ENCODE assay signal across 25 mouse cellular contexts in the genomic region with DNA sequence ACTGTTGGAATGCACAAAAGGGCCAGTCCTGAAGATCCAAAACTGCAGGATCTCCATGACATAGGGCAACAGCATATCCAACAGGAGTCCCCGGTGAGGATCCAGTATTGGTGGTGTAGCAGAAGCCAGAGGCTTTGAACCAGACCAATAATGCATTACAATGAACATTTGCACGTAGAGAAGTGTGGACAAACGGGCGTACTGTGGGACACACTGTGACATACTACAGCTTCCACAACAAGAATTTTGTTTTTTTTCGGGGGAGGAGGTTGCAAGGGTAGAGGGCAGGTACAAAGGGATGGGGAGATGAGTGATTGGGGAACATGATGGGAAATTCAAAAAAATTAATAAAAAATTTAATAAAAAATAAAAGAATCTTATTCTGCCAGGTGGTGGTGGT.
"Had no signal": no experiment of that assay in that cellular context is flagged by ENCODE, and none has a peak within 500 bp of the region (broad histone marks: within the 10 kb centered on the region; RNA-seq: fewer than 3 reads in every experiment).

No protein-coding gene starts in this region.

- ATAC-seq: inflammation-experienced regulatory T-cells, adult 6 months; intestine, embryonic 15.5 days; intestine, postnatal 0 days had no signal

- H3K4me3 ChIP-seq: gastrocnemius, adult 2 months; heart, embryonic 10.5 days; heart, embryonic 12.5 days; hindbrain, embryonic 10.5 days; intestine, embryonic 15.5 days; layer of hippocampus, adult 2 months; left cerebral cortex, adult 2 months; limb, embryonic 10.5 days; limb, embryonic 12.5 days; liver, embryonic 13.5 days; liver, embryonic 15.5 days had no signal

- H3K36me3 ChIP-seq: heart, embryonic 10.5 days; heart, embryonic 12.5 days; hindbrain, embryonic 10.5 days; intestine, embryonic 15.5 days; limb, embryonic 12.5 days had no signal

- H3K4me1 ChIP-seq: heart, embryonic 10.5 days; heart, embryonic 12.5 days; hindbrain, embryonic 10.5 days; intestine, embryonic 15.5 days; limb, embryonic 10.5 days; limb, embryonic 12.5 days; liver, embryonic 15.5 days had no signal

- DNase-seq: gastrocnemius, adult 2 months; gastrocnemius, postnatal 10 days; gastrocnemius, postnatal 25 days; heart, postnatal 10 days; heart, postnatal 4 days; kidney, adult 18-20 months; kidney, adult 8-10 months; kidney, postnatal 10 days; kidney, postnatal 25 days; kidney, postnatal 4 days; liver; liver, embryonic 13.5 days had no signal

- H3K9me3 ChIP-seq: heart, embryonic 10.5 days; heart, embryonic 12.5 days; hindbrain, embryonic 10.5 days; intestine, embryonic 15.5 days; limb, embryonic 10.5 days; limb, embryonic 12.5 days; liver, embryonic 13.5 days; liver, embryonic 15.5 days had no signal

- H3K27me3 ChIP-seq: heart, embryonic 12.5 days; intestine, embryonic 15.5 days; limb, embryonic 12.5 days; liver, embryonic 13.5 days; liver, embryonic 15.5 days had no signal

- H3K9ac ChIP-seq: heart, embryonic 12.5 days; hindbrain, embryonic 14.5 days; intestine, embryonic 15.5 days; limb, embryonic 12.5 days; liver, embryonic 13.5 days; liver, embryonic 15.5 days had no signal

- H3K4me2 ChIP-seq: heart, embryonic 12.5 days; hindbrain, embryonic 14.5 days; intestine, embryonic 15.5 days; limb, embryonic 12.5 days; liver, embryonic 11.5 days; liver, embryonic 13.5 days; liver, embryonic 15.5 days had no signal

- H3K27ac ChIP-seq: gastrocnemius, adult 2 months; heart, embryonic 10.5 days; hindbrain, embryonic 10.5 days; hindbrain, embryonic 14.5 days; intestine, embryonic 15.5 days; layer of hippocampus, adult 2 months; left cerebral cortex, adult 2 months; limb, embryonic 10.5 days; limb, embryonic 12.5 days; liver, embryonic 13.5 days; liver, embryonic 15.5 days had no signal
